Mouse (Mus musculus): ENCODE measurements around the gene Tcf7l1. TPM values are rescaled to one million over a fixed set of nuclear protein-coding genes. Genes with fewer than 3 reads are reported as not detected.

Gene Tcf7l1
- polyA plus RNA-seq, 1 experiment: 5.5 TPM

- TF ChIP-seq CTCF (IDR thresholded peaks at IDR 0.05; ENCODE audit: borderline replicate concordance, insufficient read depth, low read depth, low read length) (no peak), POLR2A (IDR thresholded peaks at IDR 0.05; ENCODE audit: borderline replicate concordance, insufficient read depth, low read length) (no peak)
- no peaks in the 10 kb centered on the region for H3K27me3 ChIP-seq (ENCODE audit: control insufficient read depth, insufficient read depth, low read length)
- H3K27ac ChIP-seq (ENCODE audit: insufficient read depth, low read length): no peak overlapping the region
- 92% methylated on average over 15 of the region's 15 CpGs for WGBS
- no peak overlapping the region for H3K4me3 ChIP-seq (replicated peaks; ENCODE audit: insufficient read depth, low read depth, low read length)
- no peak for DNase-seq
- no peaks in the 10 kb centered on the region for H3K4me1 ChIP-seq (ENCODE audit: control insufficient read depth, insufficient read depth, low read length)
These were observed 10.0 kb downstream of the Tcf7l1 start for GRCm38 (mm10) chr6:72778779-72779776.

GRCm38 (mm10) chr6:72777212-72777611 lies 11.8 kb downstream of the Tcf7l1 start:
- WGBS: 95% methylated on average over 4 of the region's 4 CpGs
- no peak overlapping the region for H3K27ac ChIP-seq (ENCODE audit: insufficient read depth, low read length)
- no peaks in the 10 kb centered on the region for H3K4me1 ChIP-seq (ENCODE audit: control insufficient read depth, insufficient read depth, low read length)
- no peak for TF ChIP-seq CTCF (IDR thresholded peaks at IDR 0.05; ENCODE audit: borderline replicate concordance, insufficient read depth, low read depth, low read length)
- TF ChIP-seq POLR2A (IDR thresholded peaks at IDR 0.05; ENCODE audit: borderline replicate concordance, insufficient read depth, low read length): no peak
- no peaks in the 10 kb centered on the region for H3K27me3 ChIP-seq (ENCODE audit: control insufficient read depth, insufficient read depth, low read length)
- no peak overlapping the region for H3K4me3 ChIP-seq (replicated peaks; ENCODE audit: insufficient read depth, low read depth, low read length)
- no peak for DNase-seq

GRCm38 (mm10) chr6:72774275-72774674 lies 14.8 kb downstream of the Tcf7l1 start:
- 45% methylated on average over 3 of the region's 3 CpGs for WGBS
- DNase-seq: no peak
- Histone ChIP-seq H3K4me1 (ENCODE audit: control insufficient read depth, insufficient read depth, low read length) (no peaks in the 10 kb centered on the region), H3K27ac (ENCODE audit: insufficient read depth, low read length) (no peak overlapping the region), H3K4me3 (replicated peaks; ENCODE audit: insufficient read depth, low read depth, low read length) (no peak overlapping the region), H3K27me3 (ENCODE audit: control insufficient read depth, insufficient read depth, low read length) (no peaks in the 10 kb centered on the region)
- no peak for TF ChIP-seq CTCF (IDR thresholded peaks at IDR 0.05; ENCODE audit: borderline replicate concordance, insufficient read depth, low read depth, low read length)
- TF ChIP-seq POLR2A (IDR thresholded peaks at IDR 0.05; ENCODE audit: borderline replicate concordance, insufficient read depth, low read length): no peak

GRCm38 (mm10) chr6:72769915-72770776 lies 18.9 kb downstream of the Tcf7l1 start:
- no peak overlapping the region for H3K4me3 ChIP-seq (replicated peaks; ENCODE audit: insufficient read depth, low read depth, low read length)
- peaks cover 3% of the 10 kb centered on the region; the same call in 1 of the 2 replicates for H3K4me1 ChIP-seq (ENCODE audit: control insufficient read depth, insufficient read depth, low read length)
- TF ChIP-seq POLR2A (IDR thresholded peaks at IDR 0.05; ENCODE audit: borderline replicate concordance, insufficient read depth, low read length) (no peak), CTCF (IDR thresholded peaks at IDR 0.05; ENCODE audit: borderline replicate concordance, insufficient read depth, low read depth, low read length) (no peak)
- DNase-seq: no peak
- WGBS: 77% methylated on average over 14 of the region's 14 CpGs
- no peaks in the 10 kb centered on the region for H3K27me3 ChIP-seq (ENCODE audit: control insufficient read depth, insufficient read depth, low read length)
- no peak overlapping the region; the same call in 1 of the 2 replicates for H3K27ac ChIP-seq (ENCODE audit: insufficient read depth, low read length)

- TF ChIP-seq POLR2A (IDR thresholded peaks at IDR 0.05; ENCODE audit: borderline replicate concordance, insufficient read depth, low read length): no peak
- no peak for TF ChIP-seq CTCF (IDR thresholded peaks at IDR 0.05; ENCODE audit: borderline replicate concordance, insufficient read depth, low read depth, low read length)
- Histone ChIP-seq H3K27me3 (ENCODE audit: control insufficient read depth, insufficient read depth, low read length) (no peaks in the 10 kb centered on the region), H3K27ac (ENCODE audit: insufficient read depth, low read length) (no peak overlapping the region), H3K4me3 (replicated peaks; ENCODE audit: insufficient read depth, low read depth, low read length) (no peak overlapping the region), H3K4me1 (ENCODE audit: control insufficient read depth, insufficient read depth, low read length) (peaks cover 3% of the 10 kb centered on the region; the same call in 1 of the 2 replicates)
- WGBS: 89% methylated on average over 13 of the region's 13 CpGs
- DNase-seq: no peak
These were observed 19.7 kb downstream of the Tcf7l1 start for GRCm38 (mm10) chr6:72769343-72769742.

GRCm38 (mm10) chr6:72768804-72769203 lies 20.2 kb downstream of the Tcf7l1 start:
- TF ChIP-seq POLR2A (IDR thresholded peaks at IDR 0.05; ENCODE audit: borderline replicate concordance, insufficient read depth, low read length) (no peak), CTCF (IDR thresholded peaks at IDR 0.05; ENCODE audit: borderline replicate concordance, insufficient read depth, low read depth, low read length) (no peak)
- DNase-seq: peak; percentile 28 to 53
- H3K4me1 ChIP-seq (ENCODE audit: control insufficient read depth, insufficient read depth, low read length): peaks cover 3% of the 10 kb centered on the region; the same call in 1 of the 2 replicates
- whole genome bisulfite sequencing: 25% methylated on average over 9 of the region's 9 CpGs
- H3K4me3 ChIP-seq (replicated peaks; ENCODE audit: insufficient read depth, low read depth, low read length): no peak overlapping the region
- H3K27ac ChIP-seq (ENCODE audit: insufficient read depth, low read length): no peak overlapping the region
- H3K27me3 ChIP-seq (ENCODE audit: control insufficient read depth, insufficient read depth, low read length): no peaks in the 10 kb centered on the region

GRCm38 (mm10) chr6:72768097-72768496 lies 21.0 kb downstream of the Tcf7l1 start:
- no peaks in the 10 kb centered on the region for H3K27me3 ChIP-seq (ENCODE audit: control insufficient read depth, insufficient read depth, low read length)
- H3K27ac ChIP-seq (ENCODE audit: insufficient read depth, low read length): no peak overlapping the region
- no peak overlapping the region for H3K4me3 ChIP-seq (replicated peaks; ENCODE audit: insufficient read depth, low read depth, low read length)
- no peak for DNase-seq
- TF ChIP-seq CTCF (IDR thresholded peaks at IDR 0.05; ENCODE audit: borderline replicate concordance, insufficient read depth, low read depth, low read length) (no peak), POLR2A (IDR thresholded peaks at IDR 0.05; ENCODE audit: borderline replicate concordance, insufficient read depth, low read length) (no peak)
- 97% methylated on average over 9 of the region's 9 CpGs for WGBS
- H3K4me1 ChIP-seq (ENCODE audit: control insufficient read depth, insufficient read depth, low read length): peaks cover 3% of the 10 kb centered on the region; the same call in 1 of the 2 replicates

All from cerebellum, adult 2 months (tissue).